Mouse (Mus musculus): ENCODE results near the gene Cfap57. TPM values are rescaled to one million over a fixed set of nuclear protein-coding genes. Genes with fewer than 3 reads are reported as not detected.

Cfap57 gene
- polyA plus RNA-seq (2015; fragmentation: Illumina TruSeq; extraction: RNeasy Lipid Tissue Mini Kit (QIAGEN cat#74804); ENCODE audit: insufficient read depth, low read depth, low replicate concordance), result not detected

GRCm38 (mm10) chr4:118620279-118620966 is at the start of gene Cfap57, which contains the start of gene Ebna1bp2:
Gene Cfap57, minus strand, starts transcription at chr4:118620777.
Gene Ebna1bp2, plus strand, starts transcription at chr4:118620799.

GRCm38 (mm10) chr4:118658652-118659051 is 38.1 kb upstream of the Cfap57 start, which contains the start of gene Olfr62:
Gene Olfr62, plus strand, starts transcription at chr4:118658952.

GRCm38 (mm10) chr4:118543592-118544260 is 76.9 kb downstream of the Cfap57 start, which contains the start of gene Tmem125:
Gene Tmem125, minus strand, starts transcription at chr4:118544044.

GRCm38 (mm10) chr4:118526408-118527334 is 93.9 kb downstream of the Cfap57 start, which contains the start of gene 2610528J11Rik:
Gene 2610528J11Rik, plus strand, starts transcription at chr4:118526999.

Other genes starting within 250 kb of the Cfap57 start
- gene Szt2, start 211.5 kb downstream of the Cfap57 start, polyA plus RNA-seq (2015; fragmentation: Illumina TruSeq; extraction: RNeasy Lipid Tissue Mini Kit (QIAGEN cat#74804); ENCODE audit: insufficient read depth, low read depth, low replicate concordance), result 9.0 TPM
- 19.5 TPM for gene Med8, start 211.4 kb downstream of the Cfap57 start, polyA plus RNA-seq (2015; fragmentation: Illumina TruSeq; extraction: RNeasy Lipid Tissue Mini Kit (QIAGEN cat#74804); ENCODE audit: insufficient read depth, low read depth, low replicate concordance)
- 25.4 TPM for gene Elovl1, start 192.7 kb downstream of the Cfap57 start, polyA plus RNA-seq (2015; fragmentation: Illumina TruSeq; extraction: RNeasy Lipid Tissue Mini Kit (QIAGEN cat#74804); ENCODE audit: insufficient read depth, low read depth, low replicate concordance)
- 0.46 TPM for gene Cdc20, start 183.4 kb downstream of the Cfap57 start, polyA plus RNA-seq (2015; fragmentation: Illumina TruSeq; extraction: RNeasy Lipid Tissue Mini Kit (QIAGEN cat#74804); ENCODE audit: insufficient read depth, low read depth, low replicate concordance)
- gene Mpl, start 163.3 kb downstream of the Cfap57 start, polyA plus RNA-seq (2015; fragmentation: Illumina TruSeq; extraction: RNeasy Lipid Tissue Mini Kit (QIAGEN cat#74804); ENCODE audit: insufficient read depth, low read depth, low replicate concordance), result not detected
- gene Tie1, start 130.7 kb downstream of the Cfap57 start, polyA plus RNA-seq (2015; fragmentation: Illumina TruSeq; extraction: RNeasy Lipid Tissue Mini Kit (QIAGEN cat#74804); ENCODE audit: insufficient read depth, low read depth, low replicate concordance), result 24.8 TPM
- 3.4 TPM for gene 2610528J11Rik, start 93.8 kb downstream of the Cfap57 start, polyA plus RNA-seq (2015; fragmentation: Illumina TruSeq; extraction: RNeasy Lipid Tissue Mini Kit (QIAGEN cat#74804); ENCODE audit: insufficient read depth, low read depth, low replicate concordance)
- gene Tmem125, start 76.7 kb downstream of the Cfap57 start, polyA plus RNA-seq (2015; fragmentation: Illumina TruSeq; extraction: RNeasy Lipid Tissue Mini Kit (QIAGEN cat#74804); ENCODE audit: insufficient read depth, low read depth, low replicate concordance), result 5.4 TPM
- gene Ebna1bp2, start within 50 bp of the Cfap57 start, polyA plus RNA-seq (2015; fragmentation: Illumina TruSeq; extraction: RNeasy Lipid Tissue Mini Kit (QIAGEN cat#74804); ENCODE audit: insufficient read depth, low read depth, low replicate concordance), result 8.0 TPM
- gene Olfr62, start 38.2 kb upstream of the Cfap57 start, polyA plus RNA-seq (2015; fragmentation: Illumina TruSeq; extraction: RNeasy Lipid Tissue Mini Kit (QIAGEN cat#74804); ENCODE audit: insufficient read depth, low read depth, low replicate concordance), result not detected
- not detected for gene Olfr1342, start 72.0 kb upstream of the Cfap57 start, polyA plus RNA-seq (2015; fragmentation: Illumina TruSeq; extraction: RNeasy Lipid Tissue Mini Kit (QIAGEN cat#74804); ENCODE audit: insufficient read depth, low read depth, low replicate concordance)
- not detected for gene Olfr1341, start 82.7 kb upstream of the Cfap57 start, polyA plus RNA-seq (2015; fragmentation: Illumina TruSeq; extraction: RNeasy Lipid Tissue Mini Kit (QIAGEN cat#74804); ENCODE audit: insufficient read depth, low read depth, low replicate concordance)
- not detected for gene Olfr1340, start 99.4 kb upstream of the Cfap57 start, polyA plus RNA-seq (2015; fragmentation: Illumina TruSeq; extraction: RNeasy Lipid Tissue Mini Kit (QIAGEN cat#74804); ENCODE audit: insufficient read depth, low read depth, low replicate concordance)
- gene Olfr1339, start 111.4 kb upstream of the Cfap57 start, polyA plus RNA-seq (2015; fragmentation: Illumina TruSeq; extraction: RNeasy Lipid Tissue Mini Kit (QIAGEN cat#74804); ENCODE audit: insufficient read depth, low read depth, low replicate concordance), result not detected
- not detected for gene Olfr1338, start 138.0 kb upstream of the Cfap57 start, polyA plus RNA-seq (2015; fragmentation: Illumina TruSeq; extraction: RNeasy Lipid Tissue Mini Kit (QIAGEN cat#74804); ENCODE audit: insufficient read depth, low read depth, low replicate concordance)
- gene Olfr1337, start 161.8 kb upstream of the Cfap57 start, polyA plus RNA-seq (2015; fragmentation: Illumina TruSeq; extraction: RNeasy Lipid Tissue Mini Kit (QIAGEN cat#74804); ENCODE audit: insufficient read depth, low read depth, low replicate concordance), result not detected
- not detected for gene Olfr1335, start 189.2 kb upstream of the Cfap57 start, polyA plus RNA-seq (2015; fragmentation: Illumina TruSeq; extraction: RNeasy Lipid Tissue Mini Kit (QIAGEN cat#74804); ENCODE audit: insufficient read depth, low read depth, low replicate concordance)
- not detected for gene Olfr1333, start 215.5 kb upstream of the Cfap57 start, polyA plus RNA-seq (2015; fragmentation: Illumina TruSeq; extraction: RNeasy Lipid Tissue Mini Kit (QIAGEN cat#74804); ENCODE audit: insufficient read depth, low read depth, low replicate concordance)
- gene Olfr1331, start 243.9 kb upstream of the Cfap57 start, polyA plus RNA-seq (2015; fragmentation: Illumina TruSeq; extraction: RNeasy Lipid Tissue Mini Kit (QIAGEN cat#74804); ENCODE audit: insufficient read depth, low read depth, low replicate concordance), result not detected

All from pancreas, adult 10 weeks (tissue).